Mouse (Mus musculus) intestine, embryonic 16.5 days (tissue): ENCODE results near the gene Mrps18b. TPM values are rescaled to one million over a fixed set of nuclear protein-coding genes. Genes with fewer than 3 reads are reported as not detected.

Source experiments
- ATAC-seq: fragments of 200-750 bp; cut with Nextera tagmentation; 2 replicates; pipeline ENCODE4 v1.8.0; 2017; ENCODE audit warnings: moderate TSS enrichment, moderate library complexity
- H3K27ac ChIP-seq: fragments of 300-500 bp; sonication (generic); 2 replicates; pipeline ENCODE4 v1.5.1; 2014; ENCODE audit warnings: mild to moderate bottlenecking, low read length
- H3K27me3 ChIP-seq: fragments of 300-500 bp; sonication (generic); replicated peaks from 2 replicates; pipeline ENCODE4 v1.6.1; 2014; ENCODE audit warnings: low read length, control low read depth, mixed read lengths; ENCODE audit not compliant: control insufficient read depth, insufficient read depth
- H3K36me3 ChIP-seq: fragments of 300-500 bp; sonication (generic); 2 replicates; pipeline ENCODE4 v1.6.1; 2014; ENCODE audit warnings: low read length, control low read depth; ENCODE audit not compliant: control insufficient read depth, insufficient read depth
- H3K4me1 ChIP-seq: fragments of 300-500 bp; sonication (generic); 2 replicates; pipeline ENCODE4 v1.6.1; 2014; ENCODE audit warnings: low read length, control low read depth, mixed read lengths; ENCODE audit not compliant: control insufficient read depth, insufficient read depth
- H3K4me2 ChIP-seq: fragments of 300-500 bp; sonication (generic); 2 replicates; pipeline ENCODE4 v1.6.1; 2014; ENCODE audit warnings: low read depth, low read length, control low read depth
- H3K4me3 ChIP-seq: fragments of 300-500 bp; sonication (generic); 2 replicates; pipeline ENCODE4 v1.5.1; 2014; ENCODE audit warnings: mild to moderate bottlenecking, low read length
- H3K9ac ChIP-seq: fragments of 300-500 bp; sonication (generic); 2 replicates; pipeline ENCODE4 v1.6.1; 2014; ENCODE audit warnings: low read depth, low read length
- H3K9me3 ChIP-seq: fragments of 300-500 bp; sonication (generic); 2 replicates; pipeline ENCODE4 v1.6.1; 2016; ENCODE audit warnings: low read length, control low read depth; ENCODE audit not compliant: control insufficient read depth
- WGBS: fragments of 180-500 bp; shearing (Covaris S2); extraction: QIAGEN DNeasy Blood & Tissue Kit; methylation state at CpG from one replicate; pipeline ENCODE4 v1.1.7; 2014; 5-methylcytosine and 5-hydroxymethylcytosine counted together
- polyA plus RNA-seq: library from polyadenylated mRNA; unstranded; fragments of >200 nt; fragmentation: Nextera tagmentation; extraction: Ambion mirVana; gene quantifications from 2 replicates; pipeline ENCODE4 v1.2.1, GENCODE M21; 2015

Mrps18b gene
- polyA plus RNA-seq, 1 experiment from 2014 or later = 145 TPM

DNA sequence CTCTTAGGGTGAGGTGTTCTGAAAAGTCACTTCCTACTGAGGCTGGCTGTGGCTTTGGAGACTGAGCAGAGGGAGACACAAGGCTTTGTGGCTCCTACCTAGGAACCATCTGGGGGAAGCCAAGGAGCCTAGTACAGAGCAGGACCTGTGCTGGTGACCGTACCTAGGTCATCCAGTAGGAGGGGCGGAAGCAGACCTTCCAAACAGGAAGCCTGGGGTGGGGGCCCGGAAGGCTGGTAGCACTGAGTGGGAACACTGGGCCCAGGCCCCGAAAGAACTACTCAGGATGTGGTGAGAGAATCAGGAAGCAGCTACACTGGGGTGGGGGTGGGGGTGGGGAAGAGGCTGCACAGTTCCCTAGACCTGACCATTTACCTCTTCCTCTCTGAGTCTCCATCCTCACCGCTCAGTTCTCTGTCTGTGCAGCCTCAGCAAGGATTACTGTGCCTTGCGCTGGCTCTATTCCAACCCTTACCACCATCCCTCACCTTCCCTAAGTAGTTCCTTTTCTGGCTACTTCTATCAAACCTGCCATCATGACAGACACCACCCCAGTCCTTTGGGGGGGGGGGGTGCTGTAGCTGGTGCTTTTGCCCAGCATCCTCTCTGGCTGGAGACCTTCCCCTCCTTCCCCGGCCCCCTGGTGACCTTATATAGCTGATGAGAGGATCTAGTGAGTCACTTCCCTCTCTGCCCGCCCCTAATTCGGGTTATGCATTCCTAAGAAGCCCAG is 45.9 kb downstream of the Mrps18b start:
- Histone ChIP-seq H3K4me1 (peaks cover 35% of the 10 kb centered on the region), H3K27ac (peak overlapping the region; percentile 89), H3K4me2 (peak overlapping the region; percentile 81), H3K36me3 (no peaks in the 10 kb centered on the region; the same call in 1 of the 2 replicates), H3K9ac (peak overlapping the region; percentile 77), H3K27me3 (no peaks in the 10 kb centered on the region), H3K4me3 (peak overlapping the region; percentile 62), H3K9me3 (0 out of 2 replicates have a peak, but pooled peaks cover 4% of the 10 kb centered on the region)
- 0 out of 2 replicates have a peak, but pooled peaks have one; percentile 1 for ATAC-seq
- WGBS = 41% methylated on average over 9 of the region's 9 CpGs

GRCm38 (mm10) chr17:35869346-35870067 is 46.7 kb downstream of the Mrps18b start:
- H3K4me2 ChIP-seq = peak overlapping the region; percentile 81
- peak; percentile 5; the same call in 1 of the 2 replicates for ATAC-seq
- 0 out of 2 replicates have a peak, but pooled peaks cover 4% of the 10 kb centered on the region for H3K9me3 ChIP-seq
- peaks cover 38% of the 10 kb centered on the region for H3K4me1 ChIP-seq
- H3K27ac ChIP-seq = peak overlapping the region; percentile 89
- no peaks in the 10 kb centered on the region for H3K27me3 ChIP-seq
- H3K9ac ChIP-seq = peak overlapping the region; percentile 77
- 4% methylated on average over 7 of the region's 7 CpGs for WGBS
- peak overlapping the region; percentile 62 for H3K4me3 ChIP-seq
- H3K36me3 ChIP-seq = no peaks in the 10 kb centered on the region; the same call in 1 of the 2 replicates

- Histone ChIP-seq H3K4me3 (peak overlapping the region; percentile 62), H3K27ac (peak overlapping the region; percentile 89), H3K9me3 (0 out of 2 replicates have a peak, but pooled peaks cover 4% of the 10 kb centered on the region), H3K4me1 (peaks cover 35% of the 10 kb centered on the region), H3K4me2 (peak overlapping the region; percentile 81), H3K9ac (peak overlapping the region; percentile 77), H3K27me3 (no peaks in the 10 kb centered on the region), H3K36me3 (no peaks in the 10 kb centered on the region; the same call in 1 of the 2 replicates)
- WGBS = 4% methylated on average over 7 of the region's 7 CpGs
- no peak for ATAC-seq
These were observed 47.2 kb downstream of the Mrps18b start for GRCm38 (mm10) chr17:35868961-35869345.

DNA sequence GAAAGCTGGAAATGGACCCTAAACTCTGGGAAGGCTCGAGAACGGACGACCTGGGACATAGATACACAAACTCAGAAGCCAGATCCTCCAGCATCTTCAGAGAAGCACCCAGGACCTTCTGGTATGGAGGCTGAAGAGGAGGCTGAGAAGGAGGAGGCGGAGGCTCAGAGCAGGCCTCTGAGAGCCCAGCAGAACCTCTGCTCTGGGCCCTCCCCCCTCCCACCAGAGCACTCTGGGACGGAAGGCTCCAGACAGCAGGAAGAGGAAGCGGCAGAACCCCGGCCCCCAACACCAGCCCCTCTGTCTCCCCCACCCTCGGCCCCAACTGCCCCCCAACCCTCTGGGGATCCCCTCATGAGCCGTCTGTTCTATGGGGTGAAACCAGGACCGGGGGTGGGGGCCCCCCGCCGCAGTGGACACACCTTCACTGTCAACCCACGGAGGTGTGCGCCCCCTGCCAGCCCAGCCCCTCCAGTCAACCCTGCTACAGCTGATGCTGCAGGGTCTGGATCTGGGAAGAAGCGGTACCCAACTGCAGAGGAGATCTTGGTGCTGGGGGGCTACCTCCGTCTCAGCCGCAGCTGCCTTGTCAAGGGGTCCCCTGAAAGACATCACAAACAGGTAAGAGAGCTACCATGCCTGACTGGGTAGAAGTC is 47.9 kb downstream of the Mrps18b start:
- Histone ChIP-seq H3K9me3 (0 out of 2 replicates have a peak, but pooled peaks cover 4% of the 10 kb centered on the region), H3K9ac (peak overlapping the region; percentile 77), H3K27ac (peak overlapping the region; percentile 89), H3K4me2 (peak overlapping the region; percentile 81), H3K4me3 (peak overlapping the region; percentile 62), H3K36me3 (no peaks in the 10 kb centered on the region; the same call in 1 of the 2 replicates), H3K4me1 (peaks cover 31% of the 10 kb centered on the region), H3K27me3 (no peaks in the 10 kb centered on the region)
- no peak for ATAC-seq
- 32% methylated on average over 15 of the region's 17 CpGs for WGBS

GRCm38 (mm10) chr17:35866911-35867890 is 49.0 kb downstream of the Mrps18b start:
- Histone ChIP-seq H3K4me3 (peak overlapping the region; percentile 62), H3K9me3 (0 out of 2 replicates have a peak, but pooled peaks cover 4% of the 10 kb centered on the region), H3K27ac (peak overlapping the region; percentile 89), H3K4me1 (peaks cover 31% of the 10 kb centered on the region), H3K36me3 (no peaks in the 10 kb centered on the region; the same call in 1 of the 2 replicates), H3K4me2 (peak overlapping the region; percentile 81), H3K9ac (peak overlapping the region; percentile 77), H3K27me3 (no peaks in the 10 kb centered on the region)
- no peak for ATAC-seq
- WGBS = 16% methylated on average over 26 of the region's 26 CpGs

GRCm38 (mm10) chr17:35866281-35866831 is 49.8 kb downstream of the Mrps18b start:
- Histone ChIP-seq H3K4me1 (peaks cover 32% of the 10 kb centered on the region), H3K9me3 (0 out of 2 replicates have a peak, but pooled peaks cover 3% of the 10 kb centered on the region), H3K4me2 (peak overlapping the region; percentile 81), H3K9ac (peak overlapping the region; percentile 77), H3K27me3 (no peaks in the 10 kb centered on the region), H3K4me3 (peak overlapping the region; percentile 62), H3K27ac (peak overlapping the region; percentile 89), H3K36me3 (no peaks in the 10 kb centered on the region; the same call in 1 of the 2 replicates)
- ATAC-seq = peak; percentile 49
- under 1% methylated on average over 38 of the region's 38 CpGs for WGBS

GRCm38 (mm10) chr17:35865481-35866280 is 50.5 kb downstream of the Mrps18b start, which contains the start of gene Ppp1r18:
Ppp1r18 (plus strand) TSS chr17:35865593.
- Histone ChIP-seq H3K4me2 (peak within 1 kb of the TSS; percentile 81), H3K27me3 (no peaks in the 10 kb centered on the region), H3K4me3 (peak within 1 kb of the TSS; percentile 62), H3K36me3 (no peaks in the 10 kb centered on the region), H3K27ac (peak within 1 kb of the TSS; percentile 89), H3K4me1 (peaks cover 30% of the 10 kb centered on the region), H3K9me3 (no peaks in the 10 kb centered on the region), H3K9ac (peak within 1 kb of the TSS; percentile 77)
- WGBS = under 1% methylated on average over 44 of the region's 48 CpGs
- peak; percentile 50 for ATAC-seq
